Mouse (Mus musculus) brain, embryonic 14.5 days (tissue): ENCODE measurements around the gene Nectin4. TPM values are rescaled to one million over a fixed set of nuclear protein-coding genes. Genes with fewer than 3 reads are reported as not detected.
A peak's percentile ranks its signal among the peaks of the same experiment; 100 is the strongest.

ENCODE experiments used
- DNase-seq: peaks from one replicate; pipeline ENCODE4 v3.0.0-alpha.2; 2011; ENCODE audit warnings: low read depth
- CTCF ChIP-seq: fragments of 200-500 bp; IDR thresholded peaks from 2 replicates; pipeline ENCODE4 v1.5.1; 2012; ENCODE audit warnings: inconsistent platforms, mild to moderate bottlenecking, moderate library complexity, borderline replicate concordance; ENCODE audit not compliant: insufficient read depth, insufficient read length; ENCODE audit errors: extremely low read depth
- POLR2A ChIP-seq: fragments of 200-500 bp; IDR thresholded peaks from 2 replicates; pipeline ENCODE4 v1.6.1; 2012; ENCODE audit warnings: mild to moderate bottlenecking, inconsistent platforms, borderline replicate concordance; ENCODE audit not compliant: poor library complexity, insufficient read depth, insufficient read length, severe bottlenecking; ENCODE audit errors: extremely low read depth
- polyA plus RNA-seq: library from polyadenylated mRNA; depleted of rRNA; stranded (reverse); fragments of >200 nt; gene quantifications from 2 replicates; pipeline ENCODE4 v1.2.3, GENCODE M21; 2012

Nectin4 gene
- polyA plus RNA-seq, 1 experiment: 2.8 TPM

- TF ChIP-seq POLR2A (no peak), CTCF (no peak)
- no peak for DNase-seq
Observed at GRCm38 (mm10) chr1:171343922-171344677, 25.8 kb upstream of the Nectin4 start.

- TF ChIP-seq POLR2A (no peak), CTCF (no peak)
- DNase-seq: no peak
Observed at GRCm38 (mm10) chr1:171344715-171345114, 25.2 kb upstream of the Nectin4 start.

- TF ChIP-seq POLR2A (peak; percentile 80), CTCF (no peak)
- peak; percentile 98 for DNase-seq
Observed at GRCm38 (mm10) chr1:171345225-171346094, 24.4 kb upstream of the Nectin4 start, which contains the start of the genes Nit1 and Pfdn2. Gene Nit1, minus strand, starts transcription at chr1:171345646. Gene Pfdn2, plus strand, starts transcription at chr1:171345670.

- TF ChIP-seq CTCF: no peak
- DNase-seq: no peak
Observed at GRCm38 (mm10) chr1:171346095-171346450, 23.8 kb upstream of the Nectin4 start.

- no peak for DNase-seq
- no peak for TF ChIP-seq CTCF
- no peak for TF ChIP-seq POLR2A
Observed at GRCm38 (mm10) chr1:171348665-171349064, 21.2 kb upstream of the Nectin4 start.

- no peak for TF ChIP-seq POLR2A
- TF ChIP-seq CTCF: no peak
Observed at GRCm38 (mm10) chr1:171349210-171349609, 20.7 kb upstream of the Nectin4 start.

GRCm38 (mm10) chr1:171355812-171356340 lies 14.0 kb upstream of the Nectin4 start:
- TF ChIP-seq POLR2A (no peak), CTCF (peak; percentile 48; the same call in 1 of the 2 replicates)
- peak; percentile 35 for DNase-seq

More at GRCm38 (mm10) chr1:171349210-171349609, 20.7 kb upstream of the Nectin4 start:
- no peak for DNase-seq

- DNase-seq: no peak
- TF ChIP-seq CTCF (no peak), POLR2A (no peak)
Observed at GRCm38 (mm10) chr1:171356814-171357213, 13.1 kb upstream of the Nectin4 start.

- DNase-seq: peak; percentile 78
- TF ChIP-seq CTCF (peak; percentile 58; the same call in 1 of the 2 replicates), POLR2A (no peak)
Observed at GRCm38 (mm10) chr1:171358421-171358820, 11.5 kb upstream of the Nectin4 start.

- peak; percentile 8 for DNase-seq
Observed at GRCm38 (mm10) chr1:171360253-171360652, 9.6 kb upstream of the Nectin4 start.

GRCm38 (mm10) chr1:171360656-171361055 lies 9.2 kb upstream of the Nectin4 start, which contains the start of gene Klhdc9:
Gene Klhdc9, minus strand, starts transcription at chr1:171360798.
- TF ChIP-seq POLR2A (0 out of 2 replicates have a peak, but pooled peaks have one; percentile 16), CTCF (no peak)

More at GRCm38 (mm10) chr1:171360253-171360652, 9.6 kb upstream of the Nectin4 start:
- TF ChIP-seq CTCF: no peak
- TF ChIP-seq POLR2A: no peak

More at GRCm38 (mm10) chr1:171360656-171361055, 9.2 kb upstream of the Nectin4 start, which contains the start of gene Klhdc9:
- peak; percentile 99 for DNase-seq
